Mouse (Mus musculus) kidney, adult 11 months (tissue): Measurements from ENCODE around the gene Exosc5.

ENCODE experiments used
- DNase-seq: peaks from one replicate; pipeline ENCODE4 v3.0.0; 2022

Exosc5 gene

DNA sequence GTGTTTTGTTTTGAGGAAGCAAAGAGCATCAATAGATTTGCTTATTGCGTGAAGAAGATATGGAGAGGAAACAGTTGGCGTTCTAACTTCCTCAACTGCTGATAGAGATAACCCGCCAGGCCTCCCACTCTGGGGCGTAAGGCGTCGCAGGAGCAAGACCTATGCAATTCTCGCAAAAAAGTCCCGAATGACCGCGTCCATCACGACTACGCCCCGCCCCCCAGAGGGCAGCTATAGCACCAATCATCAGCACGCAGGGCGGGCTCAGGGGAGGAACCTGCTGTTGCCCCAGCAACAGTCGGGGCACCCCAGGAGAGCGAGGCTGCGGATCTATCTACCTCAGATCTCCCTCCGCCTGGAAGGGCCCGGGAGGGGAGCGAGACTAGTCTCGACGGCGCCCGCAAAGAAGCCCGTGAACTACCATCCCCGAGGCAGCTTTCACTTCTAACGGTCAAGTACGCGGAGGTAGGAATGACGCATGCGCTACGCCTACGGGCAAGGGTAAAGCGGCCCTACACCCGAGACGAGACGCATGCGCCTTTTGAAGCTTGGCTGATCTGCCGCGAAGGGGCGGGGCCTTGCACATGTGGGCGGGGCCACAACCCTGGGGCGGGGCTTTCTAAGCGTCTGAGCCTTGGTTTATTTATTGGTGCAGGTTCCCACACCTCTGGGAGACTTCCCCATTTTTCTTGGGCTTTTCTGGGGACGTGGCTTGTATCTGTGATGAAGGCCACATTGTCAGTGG, 21.7 kb downstream of the Exosc5 start, which contains the start of gene B9d2:
B9d2 (plus strand) TSS at position 267 of the 745 bp plus-strand sequence.
- peak; percentile 97 for DNase-seq

DNA sequence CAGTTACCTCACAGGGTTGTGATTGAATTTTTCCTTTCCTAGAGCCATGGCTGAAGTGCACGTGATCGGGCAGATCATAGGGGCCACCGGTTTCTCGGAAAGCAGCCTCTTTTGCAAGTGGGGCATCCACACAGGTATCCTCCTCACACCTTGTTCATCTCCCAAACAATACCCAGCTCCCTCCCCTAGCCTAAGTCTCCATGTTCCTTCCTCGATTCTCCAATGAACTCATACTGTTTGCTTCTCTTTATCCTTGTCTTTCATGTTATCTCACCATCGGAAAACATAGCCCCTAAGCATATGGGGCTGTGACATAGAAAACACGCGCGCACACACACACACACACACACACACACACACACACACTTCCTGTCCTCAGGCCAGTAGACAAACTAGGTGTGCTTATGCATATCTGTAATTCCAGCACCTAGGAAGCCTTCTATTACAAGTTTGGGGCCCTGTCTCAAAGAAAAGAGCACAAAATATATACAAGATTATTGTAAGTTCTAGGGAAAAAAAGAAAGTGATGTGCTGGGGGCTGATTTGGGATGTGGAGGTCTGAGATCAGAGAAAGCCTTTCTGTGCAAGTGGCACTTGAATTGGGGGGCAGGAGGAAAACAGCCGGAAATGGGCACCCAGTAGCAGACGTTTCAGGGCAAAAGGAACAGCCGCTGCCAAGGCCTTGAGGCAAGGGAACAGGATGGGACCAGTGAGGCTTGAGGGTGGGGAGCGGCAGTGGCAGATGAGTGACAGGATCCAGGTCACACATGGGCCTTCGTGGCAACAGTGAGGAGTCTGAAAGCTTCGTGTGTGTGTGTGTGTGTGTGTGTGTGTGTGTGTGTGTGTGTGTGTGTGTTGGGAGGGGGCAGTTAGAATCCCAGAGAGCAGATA, 22.6 kb downstream of the Exosc5 start:
- no peak for DNase-seq

DNA sequence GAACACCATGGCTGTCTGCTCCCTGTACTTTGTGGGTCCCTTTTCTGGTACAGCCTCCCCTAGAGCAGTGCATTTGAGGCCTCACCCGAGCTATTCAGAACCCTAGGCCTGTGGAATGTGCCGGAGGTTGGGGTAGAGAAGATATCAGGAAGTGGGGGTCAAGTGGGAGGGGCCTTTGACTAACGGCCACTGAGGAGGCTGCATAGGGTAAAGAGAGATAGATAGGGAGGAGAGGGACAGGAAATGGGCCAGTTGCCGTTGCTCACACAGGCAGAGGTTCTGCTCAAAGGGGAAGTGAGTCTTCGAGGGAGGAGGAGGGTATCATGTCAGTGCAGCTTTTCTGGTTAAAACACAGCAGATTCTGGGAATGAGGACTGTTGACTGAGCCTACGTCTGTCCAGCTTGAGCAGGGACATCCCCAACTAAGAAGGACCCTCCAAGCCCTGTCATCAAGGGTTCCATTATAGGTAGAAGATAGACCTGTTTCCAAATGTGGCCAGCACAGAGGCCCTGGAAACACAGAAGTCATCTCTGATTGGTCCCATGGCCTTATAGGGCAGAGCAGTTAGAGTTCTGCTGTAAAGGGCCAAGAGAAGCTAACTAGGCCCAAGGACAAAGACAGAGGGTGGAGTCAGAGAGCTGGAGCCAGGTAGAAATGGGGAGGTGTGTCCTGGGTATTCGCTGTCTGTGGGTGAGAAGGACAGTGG, 24.7 kb downstream of the Exosc5 start:
- DNase-seq: no peak

DNA sequence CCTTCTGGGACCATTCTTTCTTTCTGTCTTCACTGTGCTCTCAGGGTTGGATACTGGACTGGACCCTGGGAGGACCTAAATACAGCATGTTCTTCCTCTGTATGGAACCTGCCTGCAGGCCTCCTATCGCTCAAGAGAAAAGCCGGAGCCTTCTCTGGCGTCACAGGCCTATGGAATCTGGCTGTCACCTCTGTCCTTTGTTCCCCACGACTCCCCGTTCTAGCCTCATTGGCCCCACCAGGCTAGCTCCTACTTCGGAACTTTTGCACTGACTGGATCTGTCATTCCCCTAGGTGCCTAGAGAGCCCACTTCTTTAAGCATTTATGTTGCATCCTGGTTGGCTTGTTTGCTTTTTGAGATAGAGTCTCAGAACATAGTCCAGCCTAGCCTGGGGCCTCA, 25.7 kb downstream of the Exosc5 start:
- DNase-seq: no peak

DNA sequence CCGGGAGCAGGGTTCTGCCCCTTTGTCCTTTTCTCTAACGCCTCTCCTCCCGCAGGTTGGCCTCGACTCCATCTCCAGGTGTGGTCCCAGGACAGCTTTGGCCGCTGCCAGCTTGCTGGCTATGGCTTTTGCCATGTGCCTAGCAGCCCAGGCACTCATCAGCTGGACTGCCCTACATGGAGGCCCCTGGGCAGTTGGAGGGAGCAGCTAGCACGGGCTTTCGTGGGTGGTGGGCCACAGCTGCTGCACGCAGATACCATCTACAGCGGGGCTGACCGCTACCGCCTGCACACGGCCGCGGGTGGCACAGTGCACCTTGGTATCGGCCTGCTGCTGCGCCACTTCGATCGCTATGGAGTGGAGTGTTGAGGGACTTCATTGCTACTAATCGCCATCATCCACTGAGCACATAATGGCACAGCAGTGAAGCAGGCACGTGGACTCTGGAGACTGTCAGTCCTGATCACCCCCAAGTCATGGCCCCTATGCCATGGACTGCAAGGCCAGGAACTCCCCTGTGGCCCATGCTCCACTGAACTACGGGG, 27.0 kb downstream of the Exosc5 start:
- DNase-seq: no peak

DNA sequence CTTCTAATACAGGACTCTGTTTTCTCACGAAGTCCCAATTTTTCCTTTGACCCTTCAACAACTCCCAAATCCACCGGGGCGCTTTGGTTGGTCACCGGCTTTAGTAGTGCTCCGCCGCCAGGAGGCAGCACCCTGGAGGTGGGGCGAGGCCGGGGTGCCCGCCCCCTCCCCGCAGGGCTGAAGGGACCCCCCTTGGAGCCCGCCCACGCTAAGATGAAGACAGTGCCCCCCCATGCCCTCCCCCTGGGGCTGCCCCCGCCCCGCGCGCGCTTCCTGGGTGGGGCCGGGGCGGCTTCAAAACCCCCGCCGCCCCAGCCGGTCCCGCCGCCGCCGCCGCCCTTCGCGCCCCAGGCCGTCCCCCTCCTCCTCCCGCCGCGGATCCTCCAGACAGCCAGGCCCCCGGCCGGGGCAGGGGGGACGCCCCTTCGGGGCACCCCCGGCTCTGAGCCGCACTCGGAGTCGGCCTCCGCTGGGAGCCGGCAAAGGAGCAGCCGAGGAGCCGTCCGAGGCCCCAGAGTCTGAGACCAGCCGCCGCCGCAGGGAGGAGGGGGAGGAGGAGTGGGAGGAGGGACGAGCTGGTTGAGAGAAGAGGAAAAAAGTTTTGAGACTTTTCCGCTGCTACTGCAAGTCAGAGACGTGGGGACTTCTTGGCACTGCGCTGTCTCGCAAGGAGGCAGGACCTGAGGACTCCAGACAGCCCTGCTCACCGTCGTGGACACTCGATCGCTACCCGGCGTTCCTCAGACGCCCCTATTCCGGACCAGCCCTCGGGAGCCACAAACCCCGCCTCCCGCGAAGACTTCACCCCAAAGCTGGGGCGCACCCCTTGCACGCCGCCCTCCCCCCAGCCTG, 27.9 kb downstream of the Exosc5 start, which contains the start of gene Tgfb1:
Tgfb1 (plus strand) TSS at position 323 of the 852 bp plus-strand sequence.
- DNase-seq: peak; percentile 61

DNA sequence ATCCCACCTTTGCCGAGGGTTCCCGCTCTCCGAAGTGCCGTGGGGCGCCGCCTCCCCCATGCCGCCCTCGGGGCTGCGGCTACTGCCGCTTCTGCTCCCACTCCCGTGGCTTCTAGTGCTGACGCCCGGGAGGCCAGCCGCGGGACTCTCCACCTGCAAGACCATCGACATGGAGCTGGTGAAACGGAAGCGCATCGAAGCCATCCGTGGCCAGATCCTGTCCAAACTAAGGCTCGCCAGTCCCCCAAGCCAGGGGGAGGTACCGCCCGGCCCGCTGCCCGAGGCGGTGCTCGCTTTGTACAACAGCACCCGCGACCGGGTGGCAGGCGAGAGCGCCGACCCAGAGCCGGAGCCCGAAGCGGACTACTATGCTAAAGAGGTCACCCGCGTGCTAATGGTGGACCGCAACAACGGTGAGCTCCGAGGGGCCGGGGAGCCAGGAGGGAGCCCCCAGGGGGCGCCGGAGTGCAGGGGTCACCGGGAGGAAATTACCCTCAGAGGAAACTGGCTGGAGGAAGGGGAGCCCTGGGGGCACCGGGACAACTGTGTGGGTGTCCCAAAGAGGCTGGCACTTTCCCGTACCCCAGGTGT, 28.9 kb downstream of the Exosc5 start:
- DNase-seq: no peak

DNA sequence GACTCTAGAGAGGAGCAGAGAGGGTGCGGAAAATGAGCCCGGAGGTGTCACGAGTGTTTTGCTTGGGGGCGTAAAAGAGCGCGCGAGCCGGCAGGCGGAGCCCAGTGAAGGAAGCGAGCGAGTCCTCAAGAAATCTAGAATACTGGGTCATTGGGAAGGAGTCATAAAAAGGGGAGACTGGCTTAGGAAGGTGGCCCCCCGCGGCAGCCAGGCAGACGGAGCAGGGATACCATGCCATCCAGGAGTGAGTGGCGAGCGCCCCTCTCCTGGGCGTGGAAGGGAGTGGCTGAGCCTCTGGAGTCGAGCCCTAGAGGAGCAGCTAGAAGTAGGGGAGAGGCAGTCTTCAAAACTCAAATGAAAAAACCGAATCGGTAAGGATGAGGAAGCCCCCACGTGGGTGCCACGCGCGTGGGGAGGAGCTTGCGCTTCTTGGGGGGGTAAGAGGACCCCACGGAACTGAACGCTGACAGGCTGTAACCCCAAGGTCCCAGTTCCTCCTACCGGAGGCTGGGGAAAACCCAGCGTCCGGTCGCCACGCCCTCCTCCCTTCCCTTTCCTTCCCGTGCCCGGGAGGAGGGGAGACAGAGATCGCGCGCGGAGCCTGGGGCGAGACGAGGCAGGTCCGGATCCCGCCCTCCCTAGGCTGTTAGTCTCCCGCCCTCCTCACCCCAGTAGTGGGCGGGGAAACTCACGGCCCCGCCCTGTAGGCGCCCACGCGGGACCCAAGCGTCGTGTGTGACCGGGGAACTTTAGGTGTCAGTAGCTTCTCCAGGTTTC, 30.0 kb downstream of the Exosc5 start:
- peak; percentile 76 for DNase-seq

DNA sequence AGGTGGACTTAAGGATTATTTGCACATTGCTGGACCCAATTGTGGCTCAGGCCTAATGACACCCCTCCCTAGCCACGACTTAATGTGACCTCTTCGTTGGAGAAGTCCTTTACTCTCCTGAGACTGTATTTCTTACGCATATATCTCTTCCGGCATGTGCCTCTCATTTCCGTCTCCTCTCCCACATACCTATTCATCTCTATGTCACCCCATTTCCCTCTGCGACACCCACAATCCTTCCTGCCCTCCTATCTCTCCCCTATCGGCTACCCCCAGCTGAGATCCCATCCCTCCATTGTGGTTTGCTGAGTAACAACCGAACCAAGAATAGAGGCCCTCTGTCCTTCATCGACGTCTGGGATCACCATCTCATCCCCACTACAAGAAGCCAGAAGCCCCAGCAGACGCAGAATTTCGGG, 30.6 kb downstream of the Exosc5 start:
- no peak for DNase-seq

DNA sequence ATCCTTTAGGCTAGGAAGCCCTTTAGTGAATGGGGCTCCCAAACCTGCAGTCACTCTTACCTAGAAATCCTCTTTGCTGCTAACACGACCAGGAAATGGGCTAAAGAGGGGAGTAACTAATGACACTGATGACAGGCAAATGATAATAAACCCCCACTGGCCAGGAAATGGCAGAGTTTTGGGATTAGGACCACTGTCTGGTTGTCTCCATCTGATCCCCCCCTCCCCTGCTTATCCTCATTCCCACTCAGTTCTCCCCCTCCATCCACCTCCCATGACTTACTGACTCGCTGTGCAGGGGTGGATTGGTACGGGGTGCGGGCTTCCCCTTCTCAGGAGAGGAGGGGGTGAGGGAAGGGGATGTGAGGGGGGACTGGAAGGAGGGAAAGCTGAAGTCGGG, 31.1 kb downstream of the Exosc5 start:
- no peak for DNase-seq

DNA sequence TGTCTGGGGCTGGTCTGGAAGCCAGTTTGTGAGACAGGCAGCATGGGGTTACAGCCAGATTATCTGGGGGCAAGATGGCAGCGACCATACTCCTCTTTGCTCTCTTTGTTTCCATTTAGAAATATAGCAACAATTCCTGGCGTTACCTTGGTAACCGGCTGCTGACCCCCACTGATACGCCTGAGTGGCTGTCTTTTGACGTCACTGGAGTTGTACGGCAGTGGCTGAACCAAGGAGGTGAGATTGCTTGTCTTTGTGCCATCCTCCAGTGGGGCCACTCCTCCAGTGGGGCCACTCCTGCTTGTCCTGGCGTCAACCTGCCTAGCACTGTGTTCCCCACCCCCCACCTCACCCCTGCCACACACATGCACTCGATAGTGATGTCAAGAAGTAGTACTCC, 35.1 kb downstream of the Exosc5 start:
- DNase-seq: no peak

DNA sequence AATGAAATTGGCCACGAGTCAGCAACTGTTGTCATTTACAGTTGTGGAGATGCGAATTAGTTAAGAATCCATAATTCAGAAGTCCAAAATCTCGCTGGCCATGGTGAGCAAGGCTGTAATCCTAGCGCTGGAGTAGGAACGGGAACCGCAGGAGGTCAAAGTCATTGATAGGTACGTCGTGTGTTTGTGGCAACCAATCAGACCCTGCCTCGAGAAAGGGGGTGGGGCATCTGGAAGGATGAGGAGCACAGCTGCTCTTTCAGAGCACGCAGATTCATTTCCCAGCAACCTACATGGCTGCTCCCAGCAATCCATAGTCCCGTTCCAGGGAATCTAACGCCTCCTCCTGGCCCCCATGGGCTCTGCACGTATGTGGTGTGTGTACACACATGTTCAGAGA, 40.9 kb downstream of the Exosc5 start:
- DNase-seq: no peak

DNA sequence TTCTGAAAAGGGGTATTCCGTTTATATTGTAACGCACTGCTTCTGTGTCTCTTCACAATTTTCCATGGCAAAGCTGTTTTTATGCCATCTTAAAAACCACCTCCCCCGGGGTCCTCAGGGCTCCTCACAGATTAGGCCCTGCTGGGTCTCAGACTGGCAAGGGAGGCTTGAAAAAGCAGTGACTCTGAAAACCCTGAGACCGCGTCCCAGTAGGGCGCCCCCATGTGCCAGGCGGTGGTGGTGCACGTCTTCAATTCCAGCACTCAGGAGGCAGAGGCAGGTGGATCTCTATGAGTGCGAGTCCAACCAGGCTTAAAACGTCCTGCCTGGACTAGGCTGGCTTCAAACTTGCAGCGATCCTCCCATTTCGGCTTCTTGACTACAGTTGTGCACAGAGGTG, 41.8 kb downstream of the Exosc5 start:
- DNase-seq: no peak

DNA sequence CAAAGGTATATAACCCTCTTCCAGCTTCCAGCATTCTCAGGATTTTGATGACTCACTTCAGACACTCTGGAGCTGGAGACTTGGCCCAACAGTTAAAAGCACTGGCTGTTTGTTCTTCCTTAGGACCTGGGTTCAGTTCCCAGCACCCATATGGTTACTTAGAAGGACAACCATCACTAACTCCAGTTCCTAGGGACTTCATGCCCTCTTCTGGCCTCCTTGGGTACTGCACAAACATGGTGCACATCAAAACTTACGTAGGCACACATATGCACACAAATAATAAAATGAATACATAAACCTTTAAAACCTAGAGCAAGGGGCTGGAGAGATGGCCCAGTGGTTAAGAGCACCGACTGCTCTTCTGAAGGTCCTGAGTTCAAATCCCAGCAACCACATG, 43.4 kb downstream of the Exosc5 start:
- no peak for DNase-seq

DNA sequence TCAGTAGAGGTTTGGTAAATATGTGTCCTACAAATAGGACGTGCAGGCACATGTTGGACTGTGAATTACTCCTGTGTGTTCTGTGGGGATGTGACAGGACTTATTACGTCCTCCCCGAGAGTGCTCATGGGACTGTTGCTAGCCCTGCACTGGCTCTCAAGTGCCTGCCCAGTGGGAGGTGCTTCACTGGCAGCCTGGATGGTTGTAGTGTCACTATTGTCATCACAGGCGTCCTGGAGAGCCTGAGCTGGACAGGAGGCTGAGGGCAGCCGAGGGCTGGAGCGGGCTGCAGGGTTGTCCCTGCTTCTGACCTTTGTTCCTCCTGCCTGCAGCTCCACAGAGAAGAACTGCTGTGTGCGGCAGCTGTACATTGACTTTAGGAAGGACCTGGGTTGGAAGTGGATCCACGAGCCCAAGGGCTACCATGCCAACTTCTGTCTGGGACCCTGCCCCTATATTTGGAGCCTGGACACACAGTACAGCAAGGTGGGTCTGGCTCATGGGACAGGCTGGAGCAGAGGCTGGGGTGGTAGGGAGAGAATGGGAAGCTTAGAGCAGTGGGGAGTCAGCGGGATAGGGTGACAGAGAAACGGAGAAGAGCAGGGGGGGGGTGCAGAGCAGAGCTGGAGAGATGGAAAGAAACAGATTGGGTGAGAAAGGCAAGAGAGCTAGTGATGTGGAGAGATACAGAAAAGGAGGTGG, 45.0 kb downstream of the Exosc5 start:
- no peak for DNase-seq

DNA sequence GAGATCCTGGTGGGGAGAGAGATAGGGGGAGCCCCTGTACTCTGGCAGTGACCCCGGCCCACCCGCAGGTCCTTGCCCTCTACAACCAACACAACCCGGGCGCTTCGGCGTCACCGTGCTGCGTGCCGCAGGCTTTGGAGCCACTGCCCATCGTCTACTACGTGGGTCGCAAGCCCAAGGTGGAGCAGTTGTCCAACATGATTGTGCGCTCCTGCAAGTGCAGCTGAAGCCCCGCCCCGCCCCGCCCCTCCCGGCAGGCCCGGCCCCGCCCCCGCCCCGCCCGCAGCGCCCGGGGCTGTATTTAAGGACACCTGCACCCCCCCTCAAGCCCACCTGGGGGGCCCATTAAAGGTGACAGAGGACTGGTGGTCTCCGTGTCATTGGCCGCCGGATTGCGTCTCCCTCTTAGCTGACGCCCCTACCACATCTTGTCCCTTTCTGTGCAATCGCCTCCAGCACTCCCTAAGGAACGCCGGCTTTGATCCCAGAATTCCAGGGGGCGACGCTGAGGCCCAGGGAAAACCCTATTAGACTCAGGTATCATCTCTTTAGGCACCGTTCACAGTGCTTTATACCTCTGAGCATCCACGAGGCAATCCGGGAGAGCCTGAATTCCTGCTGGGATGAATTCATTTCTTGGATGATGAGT, 45.9 kb downstream of the Exosc5 start:
- DNase-seq: no peak

DNA sequence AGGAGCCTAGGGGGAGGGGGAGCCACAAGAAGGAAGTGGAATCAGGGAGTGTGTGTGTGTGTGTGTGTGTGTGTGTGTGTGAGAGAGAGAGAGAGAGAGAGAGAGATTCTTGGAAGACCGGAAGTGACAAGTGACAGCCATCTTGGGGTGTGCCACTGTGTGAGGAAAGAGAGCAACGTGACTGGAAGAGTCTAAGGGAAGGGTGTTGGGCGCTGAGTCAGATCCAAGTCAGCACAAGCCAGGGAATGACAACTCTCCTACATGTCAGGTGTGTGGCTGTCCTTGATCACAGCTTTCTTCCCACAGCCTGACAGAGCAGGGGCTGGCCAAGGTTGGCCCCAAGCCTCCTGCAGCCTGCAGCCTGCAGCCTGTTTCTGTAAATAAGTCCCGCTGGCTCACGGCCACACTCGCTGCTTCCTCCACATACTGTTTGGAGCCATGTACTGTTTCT, 46.9 kb downstream of the Exosc5 start:
- DNase-seq: no peak

DNA sequence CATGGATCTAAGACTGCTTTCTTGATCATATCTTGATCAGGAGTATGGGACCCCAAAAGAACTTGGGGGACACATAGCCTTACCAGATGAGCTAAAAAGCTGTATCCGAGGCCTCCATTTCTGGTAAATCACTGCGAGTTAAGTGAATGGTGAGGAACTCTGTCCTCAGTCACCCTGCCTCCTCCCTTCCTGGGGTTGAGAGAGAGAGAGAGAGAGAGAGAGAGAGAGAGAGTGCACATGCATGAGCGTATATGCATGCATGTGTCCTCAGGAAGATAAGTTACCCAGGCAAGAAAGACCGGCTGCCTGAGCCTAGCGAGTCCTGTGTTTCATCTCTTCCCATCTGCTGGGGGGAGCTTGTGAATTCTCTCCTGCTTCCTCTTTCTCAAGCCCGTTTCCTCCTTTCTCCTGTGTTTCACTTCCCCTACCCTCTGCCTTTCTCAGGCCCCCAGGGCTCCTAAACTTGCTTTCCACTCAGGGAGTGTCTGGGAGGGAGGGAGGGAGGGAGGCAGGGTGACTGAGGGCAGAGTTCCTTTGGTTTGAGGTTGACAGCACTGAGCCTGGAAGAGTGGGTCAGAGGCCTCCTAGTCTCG, 47.7 kb downstream of the Exosc5 start:
- DNase-seq: no peak
